Mouse (Mus musculus): Measurements from ENCODE around the gene Ppp2r5a. TPM values are rescaled to one million over a fixed set of nuclear protein-coding genes. Genes with fewer than 3 reads are reported as not detected.

Gene Ppp2r5a
- polyA plus RNA-seq, 1 experiment: 127 TPM

DNA sequence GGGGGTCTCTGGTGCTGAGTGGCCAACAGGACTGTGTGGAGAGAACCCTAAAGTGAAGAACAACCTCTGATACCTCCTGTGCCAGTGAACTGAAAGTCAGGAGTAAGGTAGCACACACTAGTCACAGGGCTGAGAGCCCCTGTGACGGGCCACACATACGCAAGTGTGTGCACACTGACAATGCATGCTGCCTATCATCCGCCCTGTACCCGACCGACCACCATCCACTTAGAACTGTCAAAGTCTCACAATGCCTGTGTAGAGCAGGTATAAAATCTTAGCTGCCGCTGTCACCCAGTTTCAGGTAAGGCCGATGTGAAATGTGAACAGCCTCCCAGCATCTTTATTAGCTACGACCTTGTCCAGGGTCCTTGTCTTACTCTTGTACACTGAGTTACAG is 3.4 kb upstream of the Ppp2r5a start:
- Histone ChIP-seq H3K9me3 (replicated peaks; ENCODE audit: control insufficient read depth, insufficient read depth, low read length, poor library complexity, severe bottlenecking) (no peaks in the 10 kb centered on the region), H3K9ac (ENCODE audit: low read depth, poor library complexity, severe bottlenecking) (no peak overlapping the region), H3K4me3 (ENCODE audit: low read depth, low read length) (no peak overlapping the region), H3K27ac (ENCODE audit: insufficient read depth, low read length) (no peak overlapping the region), H3K4me1 (ENCODE audit: control insufficient read depth, insufficient read depth, low read length) (no peaks in the 10 kb centered on the region), H3K36me3 (ENCODE audit: control insufficient read depth, insufficient read depth, low read length, poor library complexity, severe bottlenecking) (no peaks in the 10 kb centered on the region), H3K27me3 (ENCODE audit: control insufficient read depth, insufficient read depth, low read length, poor library complexity, severe bottlenecking) (no peaks in the 10 kb centered on the region)
- TF ChIP-seq CTCF (IDR thresholded peaks at IDR 0.05; ENCODE audit: low read depth, low read length): no peak
- no peak for TF ChIP-seq POLR2A (IDR thresholded peaks at IDR 0.05; ENCODE audit: insufficient read depth, low read length)
- TF ChIP-seq EP300 (IDR thresholded peaks at IDR 0.05; ENCODE audit: insufficient read depth, low read depth, low read length): no peak

DNA sequence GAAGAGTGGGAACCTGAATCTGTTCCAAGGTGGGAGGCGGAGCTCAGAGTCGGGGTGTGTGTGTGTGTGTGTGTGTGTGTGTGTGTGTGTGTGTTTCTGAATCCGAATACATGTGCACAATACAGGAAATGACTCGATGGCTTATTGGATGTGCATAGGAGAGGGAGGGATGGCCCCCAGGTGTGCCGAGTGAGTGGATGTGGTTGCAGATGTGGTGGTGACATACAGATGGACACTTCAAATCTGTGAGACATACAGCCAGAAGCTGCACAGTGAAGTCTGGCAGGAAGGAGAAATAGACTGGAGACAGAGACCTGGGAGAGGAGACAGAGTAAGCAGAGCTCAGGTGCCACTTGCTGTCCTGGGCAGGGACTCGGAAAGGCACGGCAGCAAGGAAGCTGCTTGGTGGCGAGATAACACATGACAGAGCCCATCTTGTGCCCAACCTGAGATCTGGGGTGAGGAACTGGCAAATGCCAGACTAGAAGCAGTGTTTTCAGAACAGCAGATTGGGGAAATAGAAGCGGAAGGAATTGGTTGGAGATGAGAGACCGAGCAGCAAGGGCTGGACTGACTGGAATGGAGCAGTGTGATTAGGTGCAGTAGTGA is 1.8 kb upstream of the Ppp2r5a start:
- no peaks in the 10 kb centered on the region for H3K9me3 ChIP-seq (replicated peaks; ENCODE audit: control insufficient read depth, insufficient read depth, low read length, poor library complexity, severe bottlenecking)
- no peak overlapping the region for H3K9ac ChIP-seq (ENCODE audit: low read depth, poor library complexity, severe bottlenecking)
- no peak overlapping the region for H3K27ac ChIP-seq (ENCODE audit: insufficient read depth, low read length)
- H3K27me3 ChIP-seq (ENCODE audit: control insufficient read depth, insufficient read depth, low read length, poor library complexity, severe bottlenecking): no peaks in the 10 kb centered on the region
- H3K4me1 ChIP-seq (ENCODE audit: control insufficient read depth, insufficient read depth, low read length): no peaks in the 10 kb centered on the region
- no peaks in the 10 kb centered on the region for H3K36me3 ChIP-seq (ENCODE audit: control insufficient read depth, insufficient read depth, low read length, poor library complexity, severe bottlenecking)
- TF ChIP-seq EP300 (IDR thresholded peaks at IDR 0.05; ENCODE audit: insufficient read depth, low read depth, low read length) (no peak), POLR2A (IDR thresholded peaks at IDR 0.05; ENCODE audit: insufficient read depth, low read length) (no peak), CTCF (IDR thresholded peaks at IDR 0.05; ENCODE audit: low read depth, low read length) (no peak)
- no peak overlapping the region for H3K4me3 ChIP-seq (ENCODE audit: low read depth, low read length)

DNA sequence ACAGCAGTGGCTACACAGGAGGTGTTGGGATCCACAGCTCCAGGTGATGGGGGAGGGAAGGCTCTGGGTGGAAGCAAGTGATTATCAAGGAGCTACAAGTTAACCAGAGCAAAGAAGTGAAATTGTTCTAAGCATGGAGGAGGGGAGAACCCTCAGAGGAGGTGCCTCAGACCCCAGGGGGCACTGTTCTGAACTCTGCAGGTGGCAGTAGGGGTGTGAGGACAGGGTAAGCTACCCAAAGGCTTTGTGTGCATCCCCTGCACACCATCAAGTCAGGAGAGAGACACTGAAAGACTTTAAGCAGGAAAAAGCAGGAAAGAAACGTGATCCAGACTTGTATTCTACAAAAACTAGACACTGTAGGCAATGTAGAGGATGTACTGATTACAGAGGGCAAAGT is 1.2 kb upstream of the Ppp2r5a start:
- Histone ChIP-seq H3K4me3 (ENCODE audit: low read depth, low read length) (no peak overlapping the region), H3K27ac (ENCODE audit: insufficient read depth, low read length) (no peak overlapping the region), H3K9ac (ENCODE audit: low read depth, poor library complexity, severe bottlenecking) (no peak overlapping the region), H3K27me3 (ENCODE audit: control insufficient read depth, insufficient read depth, low read length, poor library complexity, severe bottlenecking) (no peaks in the 10 kb centered on the region), H3K9me3 (replicated peaks; ENCODE audit: control insufficient read depth, insufficient read depth, low read length, poor library complexity, severe bottlenecking) (no peaks in the 10 kb centered on the region), H3K36me3 (ENCODE audit: control insufficient read depth, insufficient read depth, low read length, poor library complexity, severe bottlenecking) (no peaks in the 10 kb centered on the region), H3K4me1 (ENCODE audit: control insufficient read depth, insufficient read depth, low read length) (no peaks in the 10 kb centered on the region)
- no peak for TF ChIP-seq EP300 (IDR thresholded peaks at IDR 0.05; ENCODE audit: insufficient read depth, low read depth, low read length)
- TF ChIP-seq POLR2A (IDR thresholded peaks at IDR 0.05; ENCODE audit: insufficient read depth, low read length): no peak

DNA sequence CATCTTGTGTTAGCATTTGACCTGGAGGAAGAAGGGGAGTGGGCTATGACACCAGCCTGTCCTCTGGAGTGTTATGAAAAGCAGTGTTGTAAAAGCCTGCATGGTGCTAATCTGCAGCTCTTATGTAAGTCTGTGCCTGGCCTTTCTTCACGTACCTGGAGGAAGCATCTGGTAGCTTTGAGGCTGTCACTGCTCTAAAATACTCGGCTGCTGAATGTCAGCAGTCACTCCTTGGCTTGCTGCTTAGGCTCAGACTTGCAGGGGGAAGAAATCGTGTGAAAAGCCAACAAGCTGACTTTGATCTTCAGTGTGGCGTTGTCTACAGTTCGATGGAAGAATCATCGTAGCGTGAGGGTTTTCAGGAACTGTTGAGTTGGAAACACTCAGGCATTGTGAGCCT is 566 bp downstream of the Ppp2r5a start:
- Histone ChIP-seq H3K4me3 (ENCODE audit: low read depth, low read length) (no peak overlapping the region), H3K36me3 (ENCODE audit: control insufficient read depth, insufficient read depth, low read length, poor library complexity, severe bottlenecking) (no peaks in the 10 kb centered on the region), H3K9ac (ENCODE audit: low read depth, poor library complexity, severe bottlenecking) (no peak overlapping the region), H3K4me1 (ENCODE audit: control insufficient read depth, insufficient read depth, low read length) (no peaks in the 10 kb centered on the region), H3K9me3 (replicated peaks; ENCODE audit: control insufficient read depth, insufficient read depth, low read length, poor library complexity, severe bottlenecking) (no peaks in the 10 kb centered on the region), H3K27ac (ENCODE audit: insufficient read depth, low read length) (no peak overlapping the region), H3K27me3 (ENCODE audit: control insufficient read depth, insufficient read depth, low read length, poor library complexity, severe bottlenecking) (no peaks in the 10 kb centered on the region)
- TF ChIP-seq POLR2A (IDR thresholded peaks at IDR 0.05; ENCODE audit: insufficient read depth, low read length) (no peak), CTCF (IDR thresholded peaks at IDR 0.05; ENCODE audit: low read depth, low read length) (no peak), EP300 (IDR thresholded peaks at IDR 0.05; ENCODE audit: insufficient read depth, low read depth, low read length) (no peak)

DNA sequence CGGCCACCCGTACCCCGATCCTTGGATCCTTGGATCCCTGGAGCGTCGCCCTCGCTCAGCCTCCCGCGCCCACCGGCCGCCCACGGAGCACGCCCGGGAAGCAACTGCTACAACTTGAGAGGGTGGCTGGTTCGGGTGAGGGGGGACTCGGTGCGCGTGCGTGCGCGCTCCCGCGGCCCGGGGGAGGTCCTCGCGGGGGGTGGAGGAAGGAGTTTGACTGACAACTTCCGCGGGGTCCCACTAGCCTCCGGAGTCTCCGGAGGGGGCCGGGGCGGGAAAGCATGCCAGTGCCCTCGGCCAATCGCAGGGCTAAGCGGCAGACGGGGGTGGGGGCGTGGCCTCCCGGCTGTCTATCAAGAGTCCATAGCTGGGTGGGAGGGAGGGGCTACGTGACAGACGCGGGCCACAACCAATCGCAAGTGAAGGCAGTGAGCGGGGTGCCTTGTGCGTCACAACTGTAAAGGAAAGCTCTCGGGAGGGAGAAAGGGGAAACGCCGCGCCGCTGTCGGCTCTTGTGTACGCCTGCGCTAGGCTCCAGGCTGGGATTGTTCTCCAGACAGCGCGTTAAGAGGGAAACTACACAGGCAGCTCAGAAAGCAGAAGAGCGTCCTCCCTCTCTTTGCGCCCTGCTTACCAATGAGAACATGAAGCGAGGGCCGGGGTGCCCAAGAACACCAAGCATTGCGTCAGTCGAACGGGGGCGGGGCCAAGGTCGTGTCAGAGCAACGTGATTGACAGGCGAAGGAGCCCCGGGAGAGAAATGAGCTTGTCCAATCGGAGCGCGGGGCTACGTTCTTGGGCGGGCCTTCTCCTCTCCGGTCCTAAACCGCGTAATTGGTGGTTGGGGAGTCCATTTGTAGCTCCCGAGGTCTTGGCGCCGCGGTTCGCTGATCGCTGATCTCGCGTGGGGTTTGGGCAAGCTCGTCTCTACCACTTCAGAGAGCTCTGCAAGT is 5.9 kb downstream of the Ppp2r5a start:
- peak overlapping the region; percentile 94 for H3K4me3 ChIP-seq (ENCODE audit: low read depth, low read length)
- H3K9me3 ChIP-seq (replicated peaks; ENCODE audit: control insufficient read depth, insufficient read depth, low read length, poor library complexity, severe bottlenecking): no peaks in the 10 kb centered on the region
- no peak for TF ChIP-seq EP300 (IDR thresholded peaks at IDR 0.05; ENCODE audit: insufficient read depth, low read depth, low read length)
- no peak for TF ChIP-seq CTCF (IDR thresholded peaks at IDR 0.05; ENCODE audit: low read depth, low read length)
- peak; percentile 73 for TF ChIP-seq POLR2A (IDR thresholded peaks at IDR 0.05; ENCODE audit: insufficient read depth, low read length)
- H3K27ac ChIP-seq (ENCODE audit: insufficient read depth, low read length): peak overlapping the region; percentile 74
- H3K4me1 ChIP-seq (ENCODE audit: control insufficient read depth, insufficient read depth, low read length): no peaks in the 10 kb centered on the region
- no peaks in the 10 kb centered on the region for H3K36me3 ChIP-seq (ENCODE audit: control insufficient read depth, insufficient read depth, low read length, poor library complexity, severe bottlenecking)
- H3K27me3 ChIP-seq (ENCODE audit: control insufficient read depth, insufficient read depth, low read length, poor library complexity, severe bottlenecking): no peaks in the 10 kb centered on the region
- H3K9ac ChIP-seq (ENCODE audit: low read depth, poor library complexity, severe bottlenecking): peak overlapping the region; percentile 96

DNA sequence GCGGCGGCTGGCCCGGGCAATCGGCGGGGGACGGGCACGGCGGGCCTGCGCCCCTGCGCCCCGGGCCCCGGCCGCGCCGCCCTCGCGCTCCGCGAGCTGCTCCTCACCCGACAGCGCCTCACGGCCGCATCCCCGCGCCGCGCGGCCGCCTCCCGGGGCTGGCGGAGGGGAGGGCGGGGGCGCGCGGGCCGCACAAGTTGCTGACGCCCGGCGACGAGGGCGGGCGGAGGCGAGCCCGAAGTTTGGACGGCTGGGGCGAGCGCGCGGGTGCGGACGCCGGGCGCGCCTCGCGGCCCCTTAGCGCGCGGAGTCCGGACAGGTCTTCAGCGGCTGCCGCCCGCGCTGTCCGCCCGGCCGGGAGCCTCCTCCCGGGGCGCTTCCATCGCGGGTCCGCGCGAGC is 6.6 kb downstream of the Ppp2r5a start:
- Histone ChIP-seq H3K9me3 (replicated peaks; ENCODE audit: control insufficient read depth, insufficient read depth, low read length, poor library complexity, severe bottlenecking) (no peaks in the 10 kb centered on the region), H3K4me1 (ENCODE audit: control insufficient read depth, insufficient read depth, low read length) (no peaks in the 10 kb centered on the region), H3K27me3 (ENCODE audit: control insufficient read depth, insufficient read depth, low read length, poor library complexity, severe bottlenecking) (no peaks in the 10 kb centered on the region), H3K27ac (ENCODE audit: insufficient read depth, low read length) (no peak overlapping the region), H3K9ac (ENCODE audit: low read depth, poor library complexity, severe bottlenecking) (peak overlapping the region; percentile 96), H3K4me3 (ENCODE audit: low read depth, low read length) (peak overlapping the region; percentile 92), H3K36me3 (ENCODE audit: control insufficient read depth, insufficient read depth, low read length, poor library complexity, severe bottlenecking) (no peaks in the 10 kb centered on the region)
- TF ChIP-seq POLR2A (IDR thresholded peaks at IDR 0.05; ENCODE audit: insufficient read depth, low read length): no peak
